Mouse (Mus musculus) brown adipose tissue, adult 24 weeks (tissue): Measurements from ENCODE around the gene Rere. TPM values are rescaled to one million over a fixed set of nuclear protein-coding genes. Genes with fewer than 3 reads are reported as not detected.

ENCODE experiments used
- H3K27ac ChIP-seq: fragments of 200-500 bp; replicated peaks from 2 replicates; pipeline ENCODE4 v1.5.1; 2012; ENCODE audit warnings: low read depth, mild to moderate bottlenecking, low read length
- H3K4me1 ChIP-seq: fragments of 200-500 bp; 2 replicates; pipeline ENCODE4 v1.6.1; 2012; ENCODE audit warnings: low read length, mixed read lengths; ENCODE audit not compliant: control insufficient read depth, insufficient read depth, insufficient read length
- H3K4me3 ChIP-seq: fragments of 200-500 bp; 2 replicates; pipeline ENCODE4 v1.5.1; 2012; ENCODE audit warnings: low read depth, mild to moderate bottlenecking, low read length, moderate library complexity; ENCODE audit not compliant: insufficient read depth
- polyA plus RNA-seq: library from polyadenylated mRNA; stranded (reverse); fragments of >200 nt; gene quantifications from 2 replicates; pipeline ENCODE4 v1.2.4, GENCODE M21; 2012; ENCODE audit not compliant: missing spikeins, insufficient read depth, insufficient read length

Rere gene
- polyA plus RNA-seq, 1 experiment, result 39.8 TPM

DNA sequence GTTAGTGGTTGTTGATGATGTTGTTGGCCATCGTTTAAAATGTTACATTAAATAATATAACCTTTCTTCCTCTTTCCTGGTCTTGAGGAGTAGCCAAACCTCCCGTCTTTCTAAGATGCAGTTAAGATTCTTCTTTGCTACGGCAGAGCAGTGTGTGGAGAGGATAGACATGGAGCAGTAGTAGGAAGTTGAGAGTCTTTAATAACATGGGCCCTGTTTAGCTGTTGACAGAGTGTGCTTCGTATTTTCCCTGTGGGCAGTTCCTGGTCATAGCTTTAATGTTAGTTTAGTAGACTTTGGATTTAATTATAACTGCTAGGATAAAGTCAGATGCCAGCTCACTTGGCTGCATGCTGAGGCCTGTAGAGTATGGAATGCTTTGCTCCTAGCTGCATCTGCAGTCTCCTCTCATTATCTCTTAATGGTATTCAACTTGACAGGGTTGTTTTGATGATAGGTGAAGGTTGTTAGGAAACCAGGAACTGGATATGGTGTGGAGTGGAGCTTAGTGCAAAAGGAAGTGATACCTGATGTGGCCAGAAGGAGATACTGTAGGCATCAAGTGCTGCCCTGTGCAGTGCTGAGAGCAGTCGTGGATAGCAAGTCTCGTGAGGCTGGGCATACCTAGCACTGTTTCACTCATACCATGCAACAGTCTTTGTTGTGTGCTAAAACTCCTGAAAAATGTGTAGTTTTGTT, 85.2 kb downstream of the Rere start:
- no peak overlapping the region for H3K27ac ChIP-seq
- H3K4me3 ChIP-seq, result no peak overlapping the region
- peaks cover 6% of the 10 kb centered on the region; the same call in 1 of the 2 replicates for H3K4me1 ChIP-seq

DNA sequence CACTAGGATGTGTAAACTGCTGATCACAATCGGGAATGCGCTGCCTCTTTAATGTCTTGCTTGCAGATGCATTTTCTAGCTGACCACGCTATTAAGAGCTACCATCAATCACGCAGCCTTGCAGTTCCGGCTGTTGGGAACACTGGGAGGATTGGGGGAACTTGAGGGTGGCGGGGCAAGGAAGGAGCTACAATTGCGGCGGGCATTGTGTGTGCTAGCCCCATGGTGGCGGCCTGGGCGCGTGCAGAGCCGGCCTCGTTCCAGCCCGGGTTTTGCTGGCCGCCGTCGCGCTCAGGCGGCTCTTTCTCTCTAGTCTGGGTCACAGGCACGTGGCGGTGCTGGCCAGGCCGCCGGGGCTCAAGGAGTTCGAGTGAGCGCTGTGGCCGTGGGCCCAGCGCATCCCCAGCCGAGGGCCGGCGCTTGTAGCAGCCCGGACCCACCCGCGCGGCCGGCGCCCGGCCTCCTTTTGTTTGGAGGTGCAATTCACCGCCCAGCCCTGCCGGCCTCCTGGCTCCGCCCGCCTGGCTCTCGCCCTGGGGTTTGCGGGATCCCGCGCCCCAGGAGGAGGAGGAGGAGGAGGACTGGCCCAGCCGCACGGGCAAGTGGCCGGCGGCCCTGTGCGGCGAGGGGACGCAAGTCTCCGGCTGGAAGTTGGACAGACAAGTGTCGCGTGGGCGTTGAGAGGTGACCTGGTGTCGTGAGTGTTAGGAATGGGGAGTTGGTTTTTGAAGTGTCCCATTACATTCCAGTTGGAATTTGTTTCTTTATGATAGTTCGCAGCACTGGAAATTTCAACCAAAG, 90.3 kb downstream of the Rere start:
- H3K4me3 ChIP-seq, result peak overlapping the region; percentile 62
- H3K27ac ChIP-seq, result no peak overlapping the region
- peaks cover 13% of the 10 kb centered on the region for H3K4me1 ChIP-seq

GRCm38 (mm10) chr4:150372631-150373041, 91.2 kb downstream of the Rere start:
- no peak overlapping the region for H3K27ac ChIP-seq
- no peak overlapping the region for H3K4me3 ChIP-seq
- peaks cover 11% of the 10 kb centered on the region for H3K4me1 ChIP-seq

DNA sequence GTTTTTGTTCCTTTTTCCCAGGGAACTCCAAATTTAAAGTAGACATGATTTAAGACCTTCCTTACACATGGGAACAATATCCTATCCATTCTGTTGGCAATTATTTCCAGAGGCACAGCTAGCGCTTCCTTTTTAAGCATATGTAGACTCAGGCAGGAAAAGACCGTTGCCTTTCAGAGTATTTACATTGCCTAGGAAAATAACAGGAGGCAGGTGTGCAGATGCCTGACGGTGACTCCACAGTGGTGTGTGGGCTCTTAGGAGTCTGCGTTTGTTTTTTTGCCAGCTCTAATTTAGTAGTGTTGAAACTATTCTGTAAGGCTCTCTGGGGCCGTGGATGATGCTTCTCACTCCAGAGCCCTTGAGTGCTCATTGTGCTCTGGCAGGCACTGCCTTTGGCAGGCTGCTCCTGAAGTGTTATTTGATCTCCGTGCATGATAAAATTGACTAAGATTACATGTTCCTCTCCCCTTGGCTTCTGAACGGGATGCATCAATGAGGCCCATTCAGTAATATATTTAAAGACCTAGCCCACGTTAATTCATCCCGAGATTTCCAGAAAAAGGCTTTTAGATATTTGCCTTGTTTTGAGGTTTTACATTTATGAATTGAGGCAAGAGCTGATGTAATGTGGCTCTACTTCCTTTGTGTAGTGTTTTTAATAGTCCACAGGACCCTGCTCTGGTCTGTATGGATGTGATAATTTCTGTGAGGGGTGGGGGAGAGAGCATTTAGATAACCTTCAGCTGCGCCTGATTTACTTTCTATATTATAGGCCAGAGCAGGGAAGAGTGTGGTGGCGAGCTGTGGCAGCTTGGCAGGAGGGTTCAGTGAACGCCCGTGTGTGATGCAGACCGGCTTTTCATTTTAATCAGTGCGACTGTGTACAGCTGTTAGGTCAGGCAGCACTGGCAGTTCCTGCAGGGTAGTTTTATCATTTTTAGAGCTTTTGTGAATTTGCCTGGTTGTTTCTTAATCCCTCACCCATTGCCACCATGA, 92.0 kb downstream of the Rere start:
- no peak overlapping the region for H3K27ac ChIP-seq
- H3K4me1 ChIP-seq, result peaks cover 11% of the 10 kb centered on the region
- no peak overlapping the region for H3K4me3 ChIP-seq

GRCm38 (mm10) chr4:150374651-150375447, 93.4 kb downstream of the Rere start:
- Histone ChIP-seq H3K4me3 (no peak overlapping the region), H3K27ac (no peak overlapping the region), H3K4me1 (peaks cover 11% of the 10 kb centered on the region)

- no peak overlapping the region for H3K4me3 ChIP-seq
- peaks cover 11% of the 10 kb centered on the region for H3K4me1 ChIP-seq
- no peak overlapping the region for H3K27ac ChIP-seq
These were observed 94.0 kb downstream of the Rere start for GRCm38 (mm10) chr4:150375448-150375935.

GRCm38 (mm10) chr4:150379313-150379712, 97.9 kb downstream of the Rere start:
- no peak overlapping the region for H3K4me3 ChIP-seq
- peaks cover 8% of the 10 kb centered on the region for H3K4me1 ChIP-seq

GRCm38 (mm10) chr4:150379772-150380171, 98.3 kb downstream of the Rere start:
- Histone ChIP-seq H3K4me1 (peaks cover 5% of the 10 kb centered on the region; the same call in 1 of the 2 replicates), H3K27ac (no peak overlapping the region), H3K4me3 (no peak overlapping the region)

More at GRCm38 (mm10) chr4:150379313-150379712, 97.9 kb downstream of the Rere start:
- H3K27ac ChIP-seq, result no peak overlapping the region

- peaks cover 3% of the 10 kb centered on the region; the same call in 1 of the 2 replicates for H3K4me1 ChIP-seq
- H3K4me3 ChIP-seq, result no peak overlapping the region
- H3K27ac ChIP-seq, result no peak overlapping the region
These were observed 98.8 kb downstream of the Rere start for GRCm38 (mm10) chr4:150380273-150380672.

DNA sequence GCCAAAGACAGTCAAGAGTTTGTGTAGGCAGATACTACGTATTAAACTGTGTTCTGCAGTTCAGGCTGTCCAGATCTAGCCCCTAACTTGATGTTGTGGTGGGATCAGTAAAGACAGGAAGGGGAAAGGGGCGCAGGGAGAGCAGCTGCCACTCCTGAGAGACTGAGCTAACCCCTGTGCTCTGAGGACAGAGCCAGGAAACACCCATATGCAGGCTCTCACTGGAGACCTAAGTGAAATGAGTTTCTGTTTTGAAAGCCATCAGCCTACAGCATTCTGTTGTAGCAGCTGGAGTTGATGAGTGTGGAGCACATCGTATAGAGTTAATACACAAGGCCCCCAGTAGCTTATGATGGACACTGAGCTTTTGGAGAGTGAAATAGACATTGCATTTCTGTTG, 101.1 kb downstream of the Rere start:
- no peak overlapping the region for H3K4me3 ChIP-seq
- H3K4me1 ChIP-seq, result no peaks in the 10 kb centered on the region
- H3K27ac ChIP-seq, result no peak overlapping the region

DNA sequence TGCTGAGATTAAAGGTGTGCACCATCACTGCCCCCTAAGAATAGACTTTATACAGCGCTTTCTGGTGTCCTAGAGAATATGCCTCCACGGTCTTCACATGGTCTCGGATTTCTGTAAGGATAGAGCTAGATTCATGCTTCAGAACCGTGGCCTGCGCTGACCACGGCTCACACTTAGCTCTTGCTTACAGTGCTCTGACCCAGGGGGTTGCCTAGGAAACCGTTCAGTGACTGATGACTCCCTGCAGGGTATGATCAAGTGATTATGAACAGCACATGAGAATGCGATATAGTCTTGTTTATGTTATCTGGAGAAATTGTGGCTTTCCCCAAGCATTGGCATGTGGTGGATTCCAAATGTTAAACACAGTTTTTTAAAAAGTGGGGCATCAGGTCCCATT, 103.0 kb downstream of the Rere start:
- no peak overlapping the region for H3K27ac ChIP-seq
- H3K4me1 ChIP-seq, result no peaks in the 10 kb centered on the region

DNA sequence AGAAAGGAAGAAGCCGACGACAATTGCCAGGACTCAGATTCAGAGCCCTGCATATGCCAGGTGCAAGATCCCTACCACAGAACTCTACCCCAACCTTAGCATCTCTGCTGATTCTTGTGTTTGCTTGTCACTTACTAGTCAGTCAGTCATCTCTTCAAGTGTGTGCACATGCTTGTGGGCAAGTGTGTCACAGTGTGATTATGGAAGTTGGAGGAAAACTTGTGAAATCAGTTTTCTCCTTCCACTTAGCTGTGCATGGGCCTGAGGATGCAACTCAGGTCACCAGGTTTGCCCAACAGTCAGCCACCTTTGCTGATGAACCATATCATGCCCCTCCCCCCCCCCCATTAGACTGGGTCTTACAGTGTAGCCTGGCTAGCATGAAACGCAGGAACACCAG, 103.5 kb downstream of the Rere start:
- Histone ChIP-seq H3K4me3 (no peak overlapping the region), H3K27ac (no peak overlapping the region), H3K4me1 (no peaks in the 10 kb centered on the region)

More for the DNA sequence above, 103.0 kb downstream of the Rere start:
- H3K4me3 ChIP-seq, result no peak overlapping the region

GRCm38 (mm10) chr4:150388518-150388917, 107.1 kb downstream of the Rere start:
- no peaks in the 10 kb centered on the region for H3K4me1 ChIP-seq
- H3K27ac ChIP-seq, result no peak overlapping the region
- H3K4me3 ChIP-seq, result no peak overlapping the region

DNA sequence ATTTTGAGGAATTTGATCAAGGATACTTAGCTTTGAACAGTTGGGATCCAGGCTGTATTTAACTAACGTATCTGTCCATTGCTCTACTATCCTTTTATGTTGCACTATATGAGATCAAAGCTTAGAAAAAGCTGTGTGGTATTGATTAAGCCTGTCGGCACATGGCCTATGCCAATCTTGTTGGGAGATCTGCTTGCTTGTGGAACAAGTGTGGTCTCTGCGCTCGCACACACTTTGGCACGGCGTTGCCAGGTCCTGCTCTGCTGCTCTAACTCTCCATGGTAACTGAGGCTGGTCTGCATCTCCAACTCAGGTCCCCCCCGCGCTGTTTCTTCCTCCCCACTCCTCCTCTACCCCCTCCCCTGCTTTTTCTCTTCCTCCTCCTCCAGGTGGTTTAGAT, 112.2 kb downstream of the Rere start:
- no peak overlapping the region for H3K27ac ChIP-seq
- peaks cover 6% of the 10 kb centered on the region; the same call in 1 of the 2 replicates for H3K4me1 ChIP-seq
- no peak overlapping the region for H3K4me3 ChIP-seq
